Mouse (Mus musculus): ENCODE results near the gene Slc16a4. TPM values are rescaled to one million over a fixed set of nuclear protein-coding genes. Genes with fewer than 3 reads are reported as not detected.
A peak's percentile ranks its signal among the peaks of the same experiment; 100 is the strongest.

Gene Slc16a4
- polyA plus RNA-seq, 1 experiment, result 0.20 TPM

DNA sequence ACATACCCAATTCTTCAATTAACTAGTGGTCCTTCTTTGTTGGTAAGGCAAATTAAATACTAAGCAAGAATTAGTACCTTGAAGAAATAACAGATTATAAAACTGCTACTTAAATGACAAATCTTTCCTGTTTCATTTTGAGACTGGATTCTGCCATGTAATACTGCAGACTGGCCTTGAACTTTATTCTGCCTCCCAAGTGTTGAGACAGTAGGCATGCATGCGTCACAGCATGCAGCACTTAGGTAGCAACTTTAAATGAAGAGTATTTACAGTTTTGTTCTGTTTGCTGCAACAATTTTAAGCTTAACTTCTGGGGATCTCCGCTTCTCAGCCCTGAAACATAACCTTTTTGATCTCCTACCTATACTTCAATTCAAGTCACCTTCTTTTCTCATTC is 30.1 kb downstream of the Slc16a4 start:
- no peaks in the 10 kb centered on the region for H3K27me3 ChIP-seq (ENCODE audit: control insufficient read depth, insufficient read depth, low read length)
- peaks cover 3% of the 10 kb centered on the region for H3K4me1 ChIP-seq (replicated peaks; ENCODE audit: control insufficient read depth, insufficient read depth, low read length)
- no peak for DNase-seq
- H3K27ac ChIP-seq (ENCODE audit: control insufficient read depth, insufficient read depth, low read length), result no peak overlapping the region
- peaks cover 37% of the 10 kb centered on the region for H3K36me3 ChIP-seq (ENCODE audit: control insufficient read depth, insufficient read depth, low read length)
- H3K4me3 ChIP-seq (ENCODE audit: control insufficient read depth, insufficient read depth, low read length), result no peak overlapping the region
- TF ChIP-seq CTCF (IDR thresholded peaks at IDR 0.05; ENCODE audit: borderline replicate concordance, control insufficient read depth, extremely low read depth, insufficient read depth, low read length, poor library complexity) (no peak), POLR2A (IDR thresholded peaks at IDR 0.05; ENCODE audit: control insufficient read depth, extremely low read depth, insufficient read depth, low read length, poor library complexity) (no peak)
- WGBS, result 95% methylated on average over 2 of the region's 2 CpGs

DNA sequence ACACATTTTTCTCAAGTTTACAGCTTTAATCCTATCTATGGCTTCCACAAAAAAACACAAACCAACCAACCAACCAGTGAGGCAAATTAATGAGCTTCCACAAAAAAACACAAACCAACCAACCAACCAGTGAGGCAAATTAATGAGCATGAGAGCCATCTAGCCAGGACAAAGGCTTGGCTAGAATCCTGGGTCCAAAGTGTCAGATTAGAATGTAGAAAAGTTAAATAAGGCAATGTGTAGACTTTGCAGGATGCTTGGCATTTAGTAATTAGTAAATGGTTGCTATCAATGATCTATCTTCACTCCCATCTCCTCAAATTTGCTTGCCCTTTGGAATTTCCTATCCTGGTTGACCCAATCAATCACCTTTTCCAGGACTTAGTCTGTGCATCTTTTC is 30.7 kb downstream of the Slc16a4 start:
- Histone ChIP-seq H3K4me3 (ENCODE audit: control insufficient read depth, insufficient read depth, low read length) (no peak overlapping the region), H3K4me1 (replicated peaks; ENCODE audit: control insufficient read depth, insufficient read depth, low read length) (peaks cover 3% of the 10 kb centered on the region), H3K36me3 (ENCODE audit: control insufficient read depth, insufficient read depth, low read length) (peaks cover 38% of the 10 kb centered on the region), H3K27me3 (ENCODE audit: control insufficient read depth, insufficient read depth, low read length) (no peaks in the 10 kb centered on the region), H3K27ac (ENCODE audit: control insufficient read depth, insufficient read depth, low read length) (no peak overlapping the region)
- TF ChIP-seq CTCF (IDR thresholded peaks at IDR 0.05; ENCODE audit: borderline replicate concordance, control insufficient read depth, extremely low read depth, insufficient read depth, low read length, poor library complexity) (no peak), POLR2A (IDR thresholded peaks at IDR 0.05; ENCODE audit: control insufficient read depth, extremely low read depth, insufficient read depth, low read length, poor library complexity) (no peak)
- no peak for DNase-seq

DNA sequence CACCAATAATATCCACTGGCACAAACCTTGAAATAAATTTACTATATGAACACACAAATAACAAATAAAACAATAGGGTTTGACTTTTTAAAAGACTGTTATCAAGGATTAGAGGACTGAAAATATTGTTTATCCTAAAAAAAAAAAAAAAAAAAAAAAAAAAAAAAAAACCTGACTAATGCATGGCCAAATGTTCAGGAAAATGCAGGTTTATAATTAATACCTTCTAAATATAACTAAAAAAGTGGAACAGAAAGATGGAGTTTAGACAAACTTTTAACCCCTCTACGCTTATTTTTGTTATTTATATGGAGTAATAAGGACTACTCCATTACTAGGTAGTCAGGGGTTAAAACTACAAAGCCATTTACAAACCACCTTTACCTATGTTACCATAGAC is 35.4 kb downstream of the Slc16a4 start:
- WGBS, result 100% methylated on average over 1 of the region's 1 CpGs
- Histone ChIP-seq H3K36me3 (ENCODE audit: control insufficient read depth, insufficient read depth, low read length) (peaks cover 31% of the 10 kb centered on the region), H3K4me3 (ENCODE audit: control insufficient read depth, insufficient read depth, low read length) (no peak overlapping the region), H3K27me3 (ENCODE audit: control insufficient read depth, insufficient read depth, low read length) (no peaks in the 10 kb centered on the region), H3K27ac (ENCODE audit: control insufficient read depth, insufficient read depth, low read length) (no peak overlapping the region), H3K4me1 (replicated peaks; ENCODE audit: control insufficient read depth, insufficient read depth, low read length) (peaks cover 17% of the 10 kb centered on the region)
- no peak for DNase-seq
- TF ChIP-seq CTCF (IDR thresholded peaks at IDR 0.05; ENCODE audit: borderline replicate concordance, control insufficient read depth, extremely low read depth, insufficient read depth, low read length, poor library complexity), result no peak
- TF ChIP-seq POLR2A (IDR thresholded peaks at IDR 0.05; ENCODE audit: control insufficient read depth, extremely low read depth, insufficient read depth, low read length, poor library complexity), result no peak

DNA sequence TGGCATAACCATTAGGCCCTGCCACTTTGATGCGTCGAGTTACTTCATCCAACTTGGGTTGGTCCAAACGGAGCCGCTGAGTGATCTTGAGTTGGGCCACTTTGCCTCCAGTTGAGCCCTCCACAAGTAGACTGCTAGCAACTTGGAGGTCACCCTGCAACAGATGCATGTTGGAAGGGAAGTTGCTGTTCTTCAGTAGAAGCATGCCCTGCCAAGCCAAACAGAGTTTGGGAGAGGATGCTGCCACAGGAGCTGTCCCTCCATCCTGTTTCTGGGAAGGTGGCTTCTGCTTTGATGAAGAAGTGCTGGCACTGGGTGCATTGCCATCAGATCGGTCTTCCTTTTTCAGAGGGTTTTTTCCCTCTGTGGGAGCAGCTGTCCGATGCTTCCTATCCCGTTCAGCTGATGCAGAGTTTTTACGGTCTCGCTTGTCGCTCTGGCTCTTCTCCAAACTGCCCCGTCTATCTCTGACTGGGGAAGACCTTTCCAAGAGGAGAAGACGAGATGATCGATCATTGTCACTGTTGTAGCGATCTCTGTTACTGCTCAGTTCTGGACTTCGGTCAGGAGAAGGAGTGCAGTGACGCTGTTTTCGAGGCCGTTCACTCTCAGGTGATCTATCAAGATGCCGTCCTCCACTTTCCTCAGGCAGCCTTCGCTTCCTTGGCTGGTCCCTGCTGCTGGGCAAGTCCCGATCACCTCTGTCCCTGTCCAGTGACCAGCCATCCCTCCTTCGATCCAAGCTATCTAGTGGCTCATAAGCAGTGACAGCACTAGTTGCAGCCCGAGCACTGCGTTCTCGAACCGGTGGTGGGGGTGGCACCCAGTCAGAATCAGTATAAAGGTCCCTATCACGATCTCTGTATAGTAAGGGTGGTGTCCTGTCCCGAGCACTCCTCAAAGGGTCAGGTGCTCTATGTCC is 39.7 kb downstream of the Slc16a4 start:
- H3K4me1 ChIP-seq (replicated peaks; ENCODE audit: control insufficient read depth, insufficient read depth, low read length), result peaks cover 24% of the 10 kb centered on the region
- no peaks in the 10 kb centered on the region for H3K27me3 ChIP-seq (ENCODE audit: control insufficient read depth, insufficient read depth, low read length)
- H3K27ac ChIP-seq (ENCODE audit: control insufficient read depth, insufficient read depth, low read length), result no peak overlapping the region
- H3K36me3 ChIP-seq (ENCODE audit: control insufficient read depth, insufficient read depth, low read length), result peaks cover 11% of the 10 kb centered on the region
- no peak overlapping the region for H3K4me3 ChIP-seq (ENCODE audit: control insufficient read depth, insufficient read depth, low read length)
- TF ChIP-seq CTCF (IDR thresholded peaks at IDR 0.05; ENCODE audit: borderline replicate concordance, control insufficient read depth, extremely low read depth, insufficient read depth, low read length, poor library complexity) (no peak), POLR2A (IDR thresholded peaks at IDR 0.05; ENCODE audit: control insufficient read depth, extremely low read depth, insufficient read depth, low read length, poor library complexity) (no peak)
- 92% methylated on average over 28 of the region's 28 CpGs for WGBS
- DNase-seq, result peak; percentile 1

DNA sequence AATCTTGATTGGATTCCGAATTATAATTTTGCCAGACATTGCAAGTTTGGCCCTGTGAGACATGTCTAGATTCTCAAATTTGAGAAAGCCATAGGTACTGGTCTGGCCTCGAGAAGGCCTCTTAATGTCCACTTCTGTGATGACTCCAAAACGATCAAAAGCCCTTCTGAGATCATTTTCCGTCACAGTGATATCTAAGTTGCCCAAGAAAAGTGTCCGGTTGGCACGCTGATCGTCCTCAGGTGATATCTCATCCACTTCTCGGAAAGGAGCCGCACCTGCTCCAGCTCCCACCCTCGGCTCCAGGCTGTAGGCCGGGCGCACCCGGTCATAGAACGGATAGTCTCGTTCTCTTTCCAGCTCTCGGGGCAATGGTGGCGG is 40.7 kb downstream of the Slc16a4 start:
- Histone ChIP-seq H3K27ac (ENCODE audit: control insufficient read depth, insufficient read depth, low read length) (no peak overlapping the region), H3K27me3 (ENCODE audit: control insufficient read depth, insufficient read depth, low read length) (no peaks in the 10 kb centered on the region)
- WGBS, result 42% methylated on average over 17 of the region's 17 CpGs

DNA sequence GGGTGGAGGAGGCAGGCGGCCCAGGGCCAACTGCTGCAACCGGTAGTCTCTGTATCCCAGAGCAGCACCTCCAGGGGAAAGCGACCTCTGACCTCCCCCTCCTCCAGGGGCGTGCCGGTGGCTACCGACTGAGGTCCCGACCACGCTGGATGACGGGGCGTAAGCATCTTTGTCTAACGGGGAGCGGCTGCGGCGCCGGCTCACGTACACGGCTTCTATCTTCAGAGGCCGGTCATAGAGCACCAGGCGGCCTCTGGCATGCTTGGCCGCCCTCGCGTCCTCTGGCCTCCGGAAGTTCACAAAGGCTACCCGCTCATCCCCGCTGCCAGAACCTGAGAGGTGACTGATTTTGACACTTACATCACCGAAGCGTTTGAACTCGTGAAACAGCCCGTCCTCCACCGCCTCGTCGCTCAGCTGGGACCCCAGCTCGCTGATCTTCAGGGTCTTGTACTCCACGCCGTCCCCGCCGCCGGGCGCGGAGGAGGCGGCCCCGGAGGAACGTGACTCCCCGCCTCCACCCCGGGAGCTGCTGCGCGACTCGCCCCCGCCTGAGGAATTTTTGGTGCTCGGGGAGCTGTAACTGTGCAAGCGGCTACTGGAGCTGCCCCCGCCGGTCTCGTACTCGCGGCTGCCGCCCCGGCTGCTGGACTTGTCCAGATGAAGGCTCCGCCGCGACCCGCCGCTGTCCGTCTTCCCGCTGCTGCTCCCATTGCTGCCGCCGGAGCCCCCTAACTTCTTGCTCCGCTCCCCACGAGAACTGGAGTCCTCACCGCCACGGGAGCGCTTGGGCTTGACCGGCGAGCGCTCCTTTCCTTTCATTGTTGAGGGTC is 41.3 kb downstream of the Slc16a4 start:
- no peak for DNase-seq
- peaks cover 24% of the 10 kb centered on the region for H3K4me1 ChIP-seq (replicated peaks; ENCODE audit: control insufficient read depth, insufficient read depth, low read length)
- H3K27me3 ChIP-seq (ENCODE audit: control insufficient read depth, insufficient read depth, low read length), result no peaks in the 10 kb centered on the region
- 1% methylated on average over 75 of the region's 75 CpGs for WGBS
- H3K36me3 ChIP-seq (ENCODE audit: control insufficient read depth, insufficient read depth, low read length), result peaks cover 6% of the 10 kb centered on the region
- peak overlapping the region; percentile 15; the same call in 1 of the 2 replicates for H3K27ac ChIP-seq (ENCODE audit: control insufficient read depth, insufficient read depth, low read length)
- TF ChIP-seq CTCF (IDR thresholded peaks at IDR 0.05; ENCODE audit: borderline replicate concordance, control insufficient read depth, extremely low read depth, insufficient read depth, low read length, poor library complexity) (no peak), POLR2A (IDR thresholded peaks at IDR 0.05; ENCODE audit: control insufficient read depth, extremely low read depth, insufficient read depth, low read length, poor library complexity) (no peak)
- peak overlapping the region; percentile 85 for H3K4me3 ChIP-seq (ENCODE audit: control insufficient read depth, insufficient read depth, low read length)

More for the DNA sequence above, 40.7 kb downstream of the Slc16a4 start:
- TF ChIP-seq POLR2A (IDR thresholded peaks at IDR 0.05; ENCODE audit: control insufficient read depth, extremely low read depth, insufficient read depth, low read length, poor library complexity) (no peak), CTCF (IDR thresholded peaks at IDR 0.05; ENCODE audit: borderline replicate concordance, control insufficient read depth, extremely low read depth, insufficient read depth, low read length, poor library complexity) (no peak)
- Histone ChIP-seq H3K4me3 (ENCODE audit: control insufficient read depth, insufficient read depth, low read length) (peak overlapping the region; percentile 85), H3K36me3 (ENCODE audit: control insufficient read depth, insufficient read depth, low read length) (peaks cover 6% of the 10 kb centered on the region), H3K4me1 (replicated peaks; ENCODE audit: control insufficient read depth, insufficient read depth, low read length) (peaks cover 24% of the 10 kb centered on the region)
- peak; percentile 39 for DNase-seq
